Mouse (Mus musculus): ENCODE measurements at regions not wholly inside any gene's neighbourhood (a gene's known extent, or its start where the extent isn't known, plus 50 kb on each side); places are given as distances from the start of the nearest gene placed in this dataset.

- ATAC-seq (ENCODE audit: insufficient number of reproducible peaks, low FRiP score, low TSS enrichment): no peak
Measured at GRCm38 (mm10) chr12:26688048-26688447, 219.0 kb downstream of the Cmpk2 start.

GRCm38 (mm10) chr12:26680568-26680947, 211.6 kb downstream of the Cmpk2 start:
- no peak for ATAC-seq (ENCODE audit: insufficient number of reproducible peaks, low FRiP score, low TSS enrichment)

- no peak for ATAC-seq (ENCODE audit: insufficient number of reproducible peaks, low FRiP score, low TSS enrichment)
Measured at GRCm38 (mm10) chr12:26679887-26680567, 211.0 kb downstream of the Cmpk2 start.

- ATAC-seq (ENCODE audit: insufficient number of reproducible peaks, low FRiP score, low TSS enrichment): no peak
Measured at GRCm38 (mm10) chr12:26665466-26665865, 196.5 kb downstream of the Cmpk2 start.

- ATAC-seq (ENCODE audit: insufficient number of reproducible peaks, low FRiP score, low TSS enrichment): no peak
Measured at GRCm38 (mm10) chr12:26654251-26654650, 185.2 kb downstream of the Cmpk2 start.

- no peak for ATAC-seq (ENCODE audit: insufficient number of reproducible peaks, low FRiP score, low TSS enrichment)
Measured at GRCm38 (mm10) chr12:26653781-26654180, 184.8 kb downstream of the Cmpk2 start.

GRCm38 (mm10) chr12:26646141-26646540, 177.1 kb downstream of the Cmpk2 start:
- no peak for ATAC-seq (ENCODE audit: insufficient number of reproducible peaks, low FRiP score, low TSS enrichment)

- no peak for ATAC-seq (ENCODE audit: insufficient number of reproducible peaks, low FRiP score, low TSS enrichment)
Measured at GRCm38 (mm10) chr12:26635665-26636241, 166.7 kb downstream of the Cmpk2 start.

- no peak for ATAC-seq (ENCODE audit: insufficient number of reproducible peaks, low FRiP score, low TSS enrichment)
Measured at GRCm38 (mm10) chr12:26635253-26635652, 166.2 kb downstream of the Cmpk2 start.

GRCm38 (mm10) chr12:26631795-26632122, 162.8 kb downstream of the Cmpk2 start:
- no peak for ATAC-seq (ENCODE audit: insufficient number of reproducible peaks, low FRiP score, low TSS enrichment)

- no peak for ATAC-seq (ENCODE audit: insufficient number of reproducible peaks, low FRiP score, low TSS enrichment)
Measured at GRCm38 (mm10) chr12:26631111-26631794, 162.2 kb downstream of the Cmpk2 start.

- ATAC-seq (ENCODE audit: insufficient number of reproducible peaks, low FRiP score, low TSS enrichment): no peak
Measured at GRCm38 (mm10) chr12:26621135-26621932, 152.3 kb downstream of the Cmpk2 start.

- no peak for ATAC-seq (ENCODE audit: insufficient number of reproducible peaks, low FRiP score, low TSS enrichment)
Measured at GRCm38 (mm10) chr12:26620501-26621134, 151.6 kb downstream of the Cmpk2 start.

GRCm38 (mm10) chr12:26617969-26618368, 149.0 kb downstream of the Cmpk2 start:
- ATAC-seq (ENCODE audit: insufficient number of reproducible peaks, low FRiP score, low TSS enrichment): no peak

GRCm38 (mm10) chr12:26613086-26613705, 144.2 kb downstream of the Cmpk2 start:
- ATAC-seq (ENCODE audit: insufficient number of reproducible peaks, low FRiP score, low TSS enrichment): no peak

- no peak for ATAC-seq (ENCODE audit: insufficient number of reproducible peaks, low FRiP score, low TSS enrichment)
Measured at GRCm38 (mm10) chr12:26610079-26610478, 141.1 kb downstream of the Cmpk2 start.

- no peak for ATAC-seq (ENCODE audit: insufficient number of reproducible peaks, low FRiP score, low TSS enrichment)
Measured at GRCm38 (mm10) chr12:26598501-26598900, 129.5 kb downstream of the Cmpk2 start.

- ATAC-seq (ENCODE audit: insufficient number of reproducible peaks, low FRiP score, low TSS enrichment): no peak
Measured at GRCm38 (mm10) chr12:26592125-26592524, 123.1 kb downstream of the Cmpk2 start.

GRCm38 (mm10) chr12:26589091-26589490, 120.1 kb downstream of the Cmpk2 start:
- ATAC-seq (ENCODE audit: insufficient number of reproducible peaks, low FRiP score, low TSS enrichment): no peak

GRCm38 (mm10) chr12:26577438-26577837, 108.4 kb downstream of the Cmpk2 start:
- ATAC-seq (ENCODE audit: insufficient number of reproducible peaks, low FRiP score, low TSS enrichment): no peak
